Mouse (Mus musculus) frontal cortex, postnatal 14 days (tissue): Measurements from ENCODE around the gene Sept9.

Source experiments
- DNase-seq, 2 experiments: peaks; one replicate each; pipeline ENCODE4 v3.0.0; 2022; ENCODE audit warnings: low spot score in 2 of 2

Gene Sept9

GRCm38 (mm10) chr11:117221182-117221581 lies 21.7 kb downstream of the Sept9 start:
- DNase-seq = no peak

DNA sequence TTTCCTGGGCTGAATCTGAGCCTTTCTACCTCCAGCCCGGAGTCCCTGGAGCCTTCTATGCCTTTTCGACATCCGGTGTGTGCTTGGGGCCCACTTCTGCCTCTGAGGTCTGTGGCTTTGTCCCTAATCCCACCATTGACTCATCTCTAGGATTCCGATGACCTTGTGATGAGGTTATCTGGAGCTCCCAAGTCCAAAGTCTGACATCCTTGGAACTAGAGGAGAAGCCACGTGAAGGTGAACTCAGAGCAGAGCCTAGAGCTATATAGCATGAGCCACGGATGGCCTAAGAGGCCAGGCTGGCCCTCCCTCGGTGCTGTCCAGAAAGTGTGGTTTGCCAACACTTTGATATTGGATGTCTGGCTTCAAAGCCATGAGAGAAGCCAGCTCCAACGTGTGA lies 23.4 kb downstream of the Sept9 start:
- no peak for DNase-seq

GRCm38 (mm10) chr11:117224804-117225203 lies 25.3 kb downstream of the Sept9 start:
- DNase-seq = no peak

DNA sequence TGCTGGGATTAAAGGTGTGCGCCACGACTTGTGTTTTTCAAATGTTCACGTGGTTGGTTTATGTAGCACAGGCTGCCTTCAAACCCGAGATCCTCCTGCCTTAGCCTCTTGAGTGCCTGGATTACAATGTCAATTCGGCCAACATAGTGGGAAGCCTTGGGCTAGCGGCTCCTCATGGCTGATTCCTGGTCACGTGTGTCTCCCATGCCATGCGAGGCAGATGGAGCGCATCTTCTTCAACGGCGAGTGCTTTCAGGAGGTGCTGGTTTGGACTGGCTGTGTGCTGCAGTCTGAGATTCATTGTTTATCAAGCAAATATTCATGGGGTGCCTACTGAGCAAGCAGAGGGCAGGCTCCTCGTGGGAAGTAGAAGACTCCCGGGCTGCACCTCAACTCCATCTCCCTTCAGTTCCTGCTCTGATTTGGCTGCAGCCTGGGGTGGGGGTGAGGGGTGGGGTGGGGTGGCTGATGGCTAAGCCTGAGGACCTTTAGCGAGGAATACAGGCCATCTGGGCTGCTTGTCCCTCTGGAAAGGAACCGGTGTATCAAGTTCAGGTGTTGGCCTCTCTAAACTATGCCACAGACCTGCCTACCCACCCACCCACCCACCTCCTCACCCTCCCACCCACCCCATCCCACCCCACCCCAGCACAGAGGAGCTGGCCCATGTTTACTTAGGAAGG lies 26.2 kb downstream of the Sept9 start:
- no peak for DNase-seq

DNA sequence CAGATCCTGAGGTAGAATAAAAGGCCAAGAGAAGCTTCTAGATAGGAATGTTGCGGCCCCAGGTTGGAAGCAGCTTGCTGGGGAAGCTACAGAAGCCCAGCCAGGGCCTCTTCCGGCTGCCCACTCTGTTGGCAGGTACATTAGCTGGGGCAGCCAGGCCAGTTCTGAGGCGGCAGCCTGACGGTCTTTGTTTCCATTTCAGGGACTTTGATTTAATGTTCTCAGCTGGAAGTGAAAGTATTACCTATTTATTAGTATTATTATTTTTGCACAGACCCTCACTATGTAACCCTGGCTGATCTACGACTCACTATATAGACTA lies 26.7 kb downstream of the Sept9 start:
- no peak for DNase-seq

GRCm38 (mm10) chr11:117228139-117228538 lies 28.7 kb downstream of the Sept9 start:
- DNase-seq = no peak

DNA sequence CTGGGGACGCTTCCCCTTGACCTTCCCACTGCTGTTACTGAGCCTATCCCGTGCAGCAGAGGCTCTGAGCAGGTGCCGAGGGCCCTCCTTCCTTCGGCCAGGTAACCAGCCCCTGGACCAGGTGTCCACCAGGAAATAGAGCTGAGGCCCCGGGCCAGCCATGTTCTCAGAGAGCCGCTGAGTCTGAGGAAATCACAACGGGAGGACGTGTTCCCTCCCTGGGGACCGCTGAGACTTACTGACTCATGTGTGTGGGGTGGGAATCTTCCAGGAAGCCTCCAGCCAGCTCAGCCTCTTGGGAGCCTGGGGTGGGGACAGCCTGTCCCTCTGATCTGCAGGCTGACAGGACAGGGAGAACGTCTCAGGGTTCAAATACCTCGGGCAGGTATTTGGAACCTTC lies 32.1 kb downstream of the Sept9 start:
- no peak for DNase-seq

DNA sequence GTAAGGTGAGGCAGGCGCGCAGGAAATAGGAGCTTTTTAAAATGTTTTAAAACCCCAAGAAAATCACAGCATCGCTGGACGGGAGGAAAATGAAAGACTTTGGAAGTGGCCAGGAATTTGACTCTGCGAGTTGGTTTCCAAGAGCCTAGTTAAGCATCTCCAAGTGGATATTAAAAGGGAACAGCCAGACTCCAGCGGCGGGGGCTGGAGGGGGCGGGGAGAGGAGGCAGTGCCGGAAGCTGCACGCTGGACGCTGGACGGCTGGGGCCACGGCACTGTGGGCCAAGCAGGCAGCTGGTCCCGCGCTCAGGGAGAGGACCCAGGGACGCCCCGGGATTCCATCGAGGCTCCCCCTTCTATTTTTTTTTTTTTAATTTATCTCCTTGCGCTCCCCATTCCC lies 32.6 kb downstream of the Sept9 start:
- DNase-seq = no peak

- no peak for DNase-seq
Measured at GRCm38 (mm10) chr11:117232886-117233458, 33.5 kb downstream of the Sept9 start.

DNA sequence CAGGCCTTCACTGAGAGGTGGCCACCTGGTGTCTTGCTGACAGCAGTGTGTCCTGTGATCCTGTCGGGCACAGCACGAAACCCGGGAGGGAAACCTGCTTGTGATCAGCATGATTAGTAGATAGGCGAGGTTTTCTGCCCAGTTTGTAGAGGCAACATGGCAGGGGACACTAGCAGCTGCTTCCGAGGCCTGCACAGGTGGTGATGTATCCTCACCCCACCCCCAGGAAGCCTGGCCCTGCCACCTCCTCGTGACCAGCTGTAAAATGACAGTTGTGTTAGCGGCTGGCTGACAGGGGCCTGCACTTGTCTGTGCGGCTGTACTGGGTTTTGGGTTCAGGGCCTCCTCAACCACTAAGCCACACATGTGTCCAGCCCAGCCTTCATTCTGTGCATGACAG lies 34.4 kb downstream of the Sept9 start:
- no peak for DNase-seq

GRCm38 (mm10) chr11:117235086-117235897 lies 35.8 kb downstream of the Sept9 start:
- DNase-seq = no peak

DNA sequence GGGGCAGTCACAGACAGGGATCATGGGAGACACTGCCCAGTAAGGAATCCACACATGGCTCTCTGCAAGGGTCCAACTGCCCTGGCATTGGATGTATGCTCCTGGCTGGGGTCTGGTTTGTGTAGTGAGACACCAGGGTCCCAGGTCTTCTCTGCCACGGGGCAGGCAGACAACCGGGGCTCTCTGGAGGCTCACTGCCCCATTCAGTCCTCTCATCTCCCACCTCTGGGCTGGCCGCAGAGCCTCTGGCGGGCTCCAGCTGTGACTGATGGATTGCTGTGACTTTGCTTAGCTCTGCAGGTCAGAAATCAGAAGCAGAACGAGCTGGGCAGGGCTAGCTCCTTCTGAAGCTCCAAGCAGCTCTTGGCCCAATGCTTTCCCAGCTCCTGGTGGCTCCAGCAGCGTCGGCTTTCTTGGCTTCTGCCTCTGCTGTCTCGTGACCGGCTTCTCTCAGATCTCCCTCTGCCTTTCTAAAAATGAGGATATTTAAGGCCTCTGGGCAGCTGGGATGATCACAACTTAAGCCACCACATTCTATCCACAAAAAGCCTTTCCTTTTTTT lies 36.5 kb downstream of the Sept9 start:
- DNase-seq = no peak

DNA sequence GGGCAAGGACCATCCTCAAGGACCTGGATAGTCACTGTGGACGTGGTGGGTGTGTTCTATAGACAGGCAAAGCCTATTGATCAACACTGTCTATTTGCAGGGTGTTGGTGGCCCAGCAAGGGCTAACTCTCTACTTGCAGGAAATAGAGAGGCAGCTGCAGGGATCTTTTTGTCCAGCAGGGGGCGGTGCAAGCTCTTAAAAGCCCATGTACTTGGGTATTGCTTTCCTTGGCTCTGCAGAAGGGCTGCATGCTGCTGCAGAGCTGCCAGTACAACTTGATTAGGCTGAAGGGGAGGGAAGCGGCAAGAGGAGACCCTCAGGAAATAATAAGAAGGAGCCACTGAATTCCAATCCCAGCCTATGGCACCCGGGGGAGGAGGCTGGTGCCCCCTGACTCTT lies 38.7 kb downstream of the Sept9 start:
- peak; percentile 82 to 97 for DNase-seq

DNA sequence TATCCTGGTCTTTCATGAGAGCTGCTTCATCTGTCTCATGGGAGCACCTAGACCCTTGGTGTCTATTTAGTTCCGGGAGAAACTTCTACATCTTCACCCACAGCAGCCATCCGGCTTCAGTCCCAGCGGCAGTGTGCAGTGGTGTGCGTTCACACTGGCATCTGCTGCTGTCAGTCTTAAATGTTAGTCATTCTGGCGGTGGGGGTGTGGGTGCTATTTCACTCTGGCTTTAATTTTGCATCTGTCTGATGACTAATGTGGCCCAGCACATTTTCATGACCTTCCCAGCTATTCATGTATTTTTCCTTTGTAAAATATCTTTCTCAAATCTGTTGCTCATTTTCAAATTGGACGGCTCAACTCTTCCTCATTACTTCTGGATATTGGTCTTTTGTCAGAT lies 40.2 kb downstream of the Sept9 start:
- DNase-seq = no peak

DNA sequence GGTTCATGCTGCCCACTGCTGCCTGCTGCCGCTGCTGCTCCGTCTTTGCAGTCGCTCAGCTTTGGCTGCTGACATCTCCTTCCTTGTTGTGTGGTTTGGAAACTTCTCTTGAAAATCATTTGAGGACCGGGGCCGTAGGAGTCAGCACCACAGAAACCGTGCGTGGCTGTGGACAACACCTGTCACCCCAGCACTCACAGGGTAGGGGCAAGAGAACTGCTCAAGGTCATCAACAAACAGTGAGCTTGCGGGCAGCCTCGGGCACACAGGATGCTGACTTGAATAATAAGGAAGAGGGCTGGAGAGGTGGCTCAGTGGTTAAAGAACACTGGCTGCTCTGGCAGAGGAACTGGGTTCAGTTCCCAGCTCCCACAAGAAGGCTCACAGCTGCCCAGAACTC lies 40.9 kb downstream of the Sept9 start:
- DNase-seq = no peak

DNA sequence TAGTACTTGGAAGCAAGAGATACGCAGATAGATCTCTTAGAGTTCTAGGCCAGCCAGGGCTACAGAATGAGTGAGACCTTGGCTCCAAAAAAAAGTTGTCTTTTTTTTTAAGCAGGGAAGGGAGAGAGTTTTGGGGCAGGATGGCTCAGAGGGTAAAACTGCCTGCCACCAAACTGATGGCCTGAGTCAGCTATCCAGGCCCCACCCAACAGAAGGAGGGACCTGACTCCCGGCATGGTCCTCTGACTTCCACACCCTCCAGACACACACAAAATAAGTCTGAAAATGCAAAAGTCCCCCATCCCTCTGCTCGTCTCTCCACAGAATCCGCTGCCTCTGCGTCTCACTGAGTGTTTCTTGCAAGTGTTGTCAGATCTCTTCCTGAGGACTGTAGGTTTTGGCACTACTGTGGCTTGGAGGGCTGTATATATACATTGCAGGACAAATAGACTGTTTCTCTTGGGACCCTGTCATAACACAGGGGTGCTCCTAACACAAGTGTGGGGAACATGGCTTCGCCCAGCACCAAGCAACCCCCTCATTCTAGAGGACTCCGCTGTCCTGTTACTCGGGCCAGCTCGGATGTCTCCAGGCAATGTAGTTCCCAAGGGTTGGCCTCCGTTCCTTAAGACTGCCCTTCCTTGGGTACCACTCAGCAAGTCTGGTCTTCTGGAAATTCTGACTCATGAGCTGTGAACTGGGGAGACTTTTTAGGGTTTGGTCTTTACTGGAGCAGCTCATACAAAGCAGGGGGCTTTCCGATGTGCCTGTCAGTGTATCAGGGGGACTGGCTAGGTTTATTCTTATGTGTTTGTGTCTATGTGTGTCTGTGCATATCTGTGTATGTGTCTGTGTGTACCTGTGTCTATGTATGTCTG lies 41.6 kb downstream of the Sept9 start:
- no peak for DNase-seq

GRCm38 (mm10) chr11:117242339-117243084 lies 43.1 kb downstream of the Sept9 start:
- no peak for DNase-seq

DNA sequence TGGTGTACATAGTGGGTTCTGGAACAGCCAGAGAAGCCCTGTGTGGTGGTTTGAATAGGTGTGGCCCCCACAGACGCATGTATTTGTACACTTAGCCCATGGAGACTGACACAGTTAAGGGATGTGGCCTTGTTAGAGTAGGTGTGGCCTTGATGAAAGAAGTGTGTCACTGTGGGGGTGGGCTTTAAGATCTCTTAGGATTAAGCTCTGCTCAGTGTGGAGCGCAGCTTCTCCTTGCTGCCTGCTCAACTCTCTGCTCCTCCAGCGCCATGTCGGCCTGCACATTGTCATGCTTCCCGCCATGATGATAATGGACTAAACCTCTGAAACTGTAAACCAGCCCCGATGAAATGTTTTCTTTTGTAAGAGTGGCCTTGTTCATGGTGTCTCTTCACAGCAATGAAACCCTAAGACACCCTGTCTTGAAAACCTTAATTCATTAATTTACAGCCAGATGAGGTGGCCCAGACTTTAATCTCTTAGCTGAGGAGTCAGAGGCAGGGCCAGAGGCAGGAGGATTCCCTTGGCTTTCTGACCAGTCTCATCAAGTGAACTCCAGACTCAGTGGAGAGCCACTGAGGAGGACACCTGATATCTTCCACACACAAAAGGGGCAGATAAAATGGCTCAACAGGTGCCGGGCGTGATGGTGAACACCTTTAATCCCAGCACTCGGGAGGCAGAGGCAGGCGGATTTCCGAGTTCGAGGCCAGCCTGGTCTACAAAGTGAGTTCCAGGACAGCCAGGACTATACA lies 44.3 kb downstream of the Sept9 start:
- no peak for DNase-seq

GRCm38 (mm10) chr11:117245041-117245725 lies 45.7 kb downstream of the Sept9 start:
- no peak for DNase-seq

DNA sequence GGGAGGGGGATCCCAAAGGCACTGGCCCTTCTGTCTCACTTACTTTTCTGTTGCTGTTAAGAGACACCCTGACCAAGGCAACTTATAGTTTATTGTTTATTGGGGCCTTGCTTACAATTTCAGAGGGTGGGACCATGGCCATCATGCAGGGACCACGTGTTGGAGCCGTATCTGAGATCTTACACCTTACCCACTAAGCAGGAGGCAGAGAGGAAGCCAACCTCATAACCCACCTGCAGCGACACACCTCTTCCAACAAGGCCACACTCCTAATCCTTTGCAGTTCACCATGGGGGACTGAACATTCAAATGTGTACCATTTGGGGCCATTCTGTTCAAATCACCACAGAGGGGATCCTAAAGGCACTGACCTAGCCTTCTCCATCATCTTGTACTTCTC lies 46.4 kb downstream of the Sept9 start:
- no peak for DNase-seq
